Mouse (Mus musculus): Measurements from ENCODE around the gene Prkcd.

- no peak for TF ChIP-seq CTCF (IDR thresholded peaks at IDR 0.05; ENCODE audit: low read depth)
- TF ChIP-seq EP300 (optimal IDR thresholded peaks at IDR 0.05): no peak
These were observed 75.6 kb downstream of the Prkcd start for GRCm38 (mm10) chr14:30550232-30551070.
